Mouse (Mus musculus): Measurements from ENCODE around the gene Ptov1. TPM values are rescaled to one million over a fixed set of nuclear protein-coding genes. Genes with fewer than 3 reads are reported as not detected.

Ptov1 gene
- total RNA-seq, 2 experiments from 2014 or later: 286 to 287 TPM

GRCm38 (mm10) chr7:44819863-44820262 lies 49.7 kb downstream of the Ptov1 start:
- DNase-seq (ENCODE audit: low spot score in 2 of 2): no peak
- intact Hi-C loops (cut with DNase I): no loop called here

GRCm38 (mm10) chr7:44819391-44819790 lies 50.2 kb downstream of the Ptov1 start:
- intact Hi-C loops (cut with DNase I): no loop called here
- peak in 1 of 2 experiments; percentile 2 for DNase-seq (ENCODE audit: low spot score in 2 of 2)

DNA sequence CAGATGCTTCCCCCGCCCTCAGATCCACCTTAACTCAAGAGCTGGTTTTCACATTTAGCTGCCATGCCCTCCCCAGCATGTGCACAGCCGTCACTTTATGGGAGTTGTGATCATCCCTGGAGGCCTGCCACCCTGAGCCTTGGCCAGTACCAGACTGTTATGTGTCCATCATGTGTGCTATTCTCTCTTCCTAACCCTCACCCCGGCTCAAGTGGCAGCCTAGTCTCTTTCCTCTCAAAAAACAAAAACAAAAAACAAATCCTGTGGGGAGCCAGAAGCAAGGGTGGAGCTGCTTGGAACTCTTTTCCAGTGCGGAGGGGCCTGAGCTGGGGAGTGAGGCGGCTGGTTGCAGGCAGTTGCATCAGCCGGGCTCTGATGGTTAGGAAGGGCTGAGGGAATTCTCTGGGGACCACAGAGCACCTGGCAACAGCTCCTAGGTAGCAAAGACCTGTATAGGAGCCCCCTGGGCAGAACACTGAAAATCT lies 50.8 kb downstream of the Ptov1 start:
- intact Hi-C loops (cut with DNase I): no loop called here
- DNase-seq (ENCODE audit: low spot score in 2 of 2): peak in 1 of 2 experiments; percentile 30

DNA sequence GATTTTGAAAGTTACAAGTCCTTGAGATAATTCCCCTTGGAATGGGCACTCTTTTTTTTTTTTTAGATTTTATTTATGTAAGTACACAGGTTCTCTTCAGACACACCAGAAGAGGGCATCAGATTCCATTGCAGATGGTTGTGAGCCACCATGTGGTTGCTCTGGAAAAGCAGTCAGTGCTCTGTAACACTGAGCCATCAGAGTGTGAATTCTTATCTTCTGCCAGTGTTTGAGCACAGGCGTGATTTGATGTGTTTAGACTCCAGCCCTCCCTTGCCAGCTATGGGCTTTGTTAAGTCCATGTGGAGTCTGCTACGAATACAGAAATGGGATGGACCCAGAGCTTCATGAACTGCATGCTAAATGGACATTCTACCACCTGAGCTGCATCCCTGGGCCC lies 51.4 kb downstream of the Ptov1 start:
- peak in 1 of 2 experiments; percentile 51 for DNase-seq (ENCODE audit: low spot score in 2 of 2)
- intact Hi-C loops (cut with DNase I): no loop called here

DNA sequence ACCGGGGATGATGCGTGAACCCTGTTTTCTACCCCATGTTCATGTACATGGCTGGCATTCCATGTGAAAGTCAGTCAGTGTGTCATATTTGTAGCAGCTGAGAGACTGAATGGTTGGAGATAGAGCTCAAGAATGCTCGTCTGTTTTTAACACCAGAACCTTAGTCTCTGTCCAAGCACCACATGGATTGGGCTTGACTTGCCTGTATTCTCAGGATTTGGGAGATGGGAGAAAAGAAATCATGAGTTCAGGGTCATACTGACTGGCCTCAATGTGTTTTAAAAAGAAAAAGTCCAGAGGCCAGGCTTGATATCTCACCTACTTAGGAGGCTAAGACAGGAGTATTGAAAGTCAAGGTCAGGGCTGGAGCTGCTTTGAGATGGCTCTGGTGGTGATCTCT lies 52.1 kb downstream of the Ptov1 start:
- intact Hi-C loops (cut with DNase I): no loop called here
- DNase-seq (ENCODE audit: low spot score in 2 of 2): no peak

- intact Hi-C loops (cut with DNase I): no loop called here
- DNase-seq (ENCODE audit: low spot score in 2 of 2): peak; percentile 47 to 49
Observed at GRCm38 (mm10) chr7:44816470-44817021, 53.0 kb downstream of the Ptov1 start, which contains the start of gene Atf5. Gene Atf5, minus strand, starts transcription at chr7:44816658.

GRCm38 (mm10) chr7:44815721-44816469 lies 53.7 kb downstream of the Ptov1 start, which contains the start of the genes Nup62 and Il4i1:
Gene Nup62, plus strand, starts transcription at chr7:44816088.
Gene Il4i1, plus strand, starts transcription at chr7:44816387.
- intact Hi-C loops (cut with DNase I): loop anchor here (2.0 kb wide), 1 partner anchor 67 kb away; the partner anchor contains the start of gene Vrk3

GRCm38 (mm10) chr7:44814952-44815553 lies 54.5 kb downstream of the Ptov1 start:
- DNase-seq (ENCODE audit: low spot score in 2 of 2): no peak

More at GRCm38 (mm10) chr7:44815721-44816469, 53.7 kb downstream of the Ptov1 start, which contains the start of the genes Nup62 and Il4i1:
- DNase-seq (ENCODE audit: low spot score in 2 of 2): peak; percentile 98 to 99

GRCm38 (mm10) chr7:44814423-44814822 lies 55.2 kb downstream of the Ptov1 start:
- intact Hi-C loops (cut with DNase I): loop anchor here (2.0 to 5.0 kb wide), 2 partner anchors 42 to 66 kb away; partner anchors contain the start of gene Vrk3
- no peak for DNase-seq (ENCODE audit: low spot score in 2 of 2)

More at GRCm38 (mm10) chr7:44814952-44815553, 54.5 kb downstream of the Ptov1 start:
- intact Hi-C loops (cut with DNase I): loop anchor here (2.0 to 5.0 kb wide), 2 partner anchors 43 to 66 kb away; partner anchors contain the start of gene Vrk3

DNA sequence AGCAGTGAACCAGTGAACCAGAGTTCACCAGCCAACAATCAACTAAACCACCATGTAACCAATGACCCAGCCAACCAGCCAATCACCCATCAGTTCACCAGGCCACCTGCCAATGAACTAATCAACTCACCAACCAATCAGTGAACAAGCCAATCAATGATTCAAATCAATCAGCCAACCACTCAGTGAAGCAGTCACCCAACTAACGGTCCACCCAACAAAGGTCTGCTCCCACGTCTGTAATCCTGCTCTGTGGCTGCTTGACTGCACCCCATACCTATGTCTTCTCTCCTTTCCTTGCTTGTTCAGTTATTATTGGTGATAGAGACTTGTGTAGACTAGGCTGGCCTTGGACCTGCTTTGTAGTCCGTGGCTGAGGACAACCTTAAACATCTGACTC lies 55.6 kb downstream of the Ptov1 start:
- no peak for DNase-seq (ENCODE audit: low spot score in 2 of 2)
- intact Hi-C loops (cut with DNase I): loop anchor here (2.0 to 5.0 kb wide), 2 partner anchors 42 to 65 kb away; partner anchors contain the start of gene Vrk3

Small RNA genes lying within 50 kb of the gene (microRNA-seq; reads per million reads assigned to microRNA genes)
- 0 reads per million in 2 experiments for gene Mir707

Other genes starting within 250 kb of the Ptov1 start
- 10 to 100 TPM; 15.4 to 20.6 TPM for gene Myh14, start 198.9 kb downstream of the Ptov1 start, total RNA-seq (2021)
- gene Izumo2, start 161.0 kb downstream of the Ptov1 start, total RNA-seq (2021): not detected
- 10 to 100 TPM; 26.0 to 29.4 TPM for gene Vrk3, start 121.4 kb downstream of the Ptov1 start, total RNA-seq (2021)
- under 1 TPM; 0.41 to 0.78 TPM for gene Zfp473, start 118.7 kb downstream of the Ptov1 start, total RNA-seq (2021)
- gene Nup62, start 53.7 kb downstream of the Ptov1 start, total RNA-seq (2021): 10 to 100 TPM; 27.3 to 30.4 TPM
- 1 to 10 TPM; 1.9 to 2.4 TPM for gene Il4i1, start 53.4 kb downstream of the Ptov1 start, total RNA-seq (2021)
- gene Atf5, start 53.1 kb downstream of the Ptov1 start, total RNA-seq (2021): 10 to 100 TPM; 23.3 to 25.5 TPM
- 10 to 100 TPM; 78.5 to 79.1 TPM for gene Akt1s1, start 20.8 kb downstream of the Ptov1 start, total RNA-seq (2021)
- 10 to 100 TPM; 61.6 to 72.9 TPM for gene Tbc1d17, start 20.7 kb downstream of the Ptov1 start, total RNA-seq (2021)
- gene Pnkp, start 12.6 kb downstream of the Ptov1 start, total RNA-seq (2021): 10 to 100 TPM; 26.4 to 27.3 TPM
- 10 to 100 TPM; 88.8 to 89.5 TPM for gene Med25, start 22.9 kb upstream of the Ptov1 start, total RNA-seq (2021)
- gene Fuz, start 26.3 kb upstream of the Ptov1 start, total RNA-seq (2021): 10 to 100 TPM; 20.7 to 25.5 TPM
- gene Ap2a1, start 59.7 kb upstream of the Ptov1 start, total RNA-seq (2021): 100 to 1,000 TPM; 325 to 334 TPM
- 1 to 10 TPM; 1.6 to 3.6 TPM for gene Tsks, start 73.4 kb upstream of the Ptov1 start, total RNA-seq (2021)
- gene Cpt1c, start 105.1 kb upstream of the Ptov1 start, total RNA-seq (2021): 10 to 100 TPM; 89.3 to 95.9 TPM
- gene Prmt1, start 116.8 kb upstream of the Ptov1 start, total RNA-seq (2021): 100 to 1,000 TPM; 140 to 163 TPM
- 10 to 100 TPM; 31.4 to 42.7 TPM for gene Irf3, start 127.9 kb upstream of the Ptov1 start, total RNA-seq (2021)
- gene Bcl2l12, start 128.9 kb upstream of the Ptov1 start, total RNA-seq (2021): 1 to 10 TPM; 2.7 TPM
- gene Scaf1, start 146.6 kb upstream of the Ptov1 start, total RNA-seq (2021): 100 to 1,000 TPM; 161 to 163 TPM
- 10 to 100 TPM; 12.0 to 13.8 TPM for gene Rras, start 148.2 kb upstream of the Ptov1 start, total RNA-seq (2021)
- gene Prr12, start 183.1 kb upstream of the Ptov1 start, total RNA-seq (2021): 10 to 100 TPM; 59.1 to 65.5 TPM
- gene Nosip, start 192.6 kb upstream of the Ptov1 start, total RNA-seq (2021): 10 to 100 TPM; 48.5 to 53.0 TPM
- 1 to 10 TPM; 7.3 to 7.6 TPM for gene Prrg2, start 192.9 kb upstream of the Ptov1 start, total RNA-seq (2021)
- gene Rcn3, start 222.4 kb upstream of the Ptov1 start, total RNA-seq (2021): 1 to 10 TPM; 5.3 to 6.0 TPM
- gene Fcgrt, start 234.1 kb upstream of the Ptov1 start, total RNA-seq (2021): 10 to 100 TPM; 22.7 to 24.1 TPM

Measured in left cerebral cortex, postnatal 25 days (tissue).